Mouse (Mus musculus): ENCODE results near the gene Tnfsf15.

Gene Tnfsf15

DNA sequence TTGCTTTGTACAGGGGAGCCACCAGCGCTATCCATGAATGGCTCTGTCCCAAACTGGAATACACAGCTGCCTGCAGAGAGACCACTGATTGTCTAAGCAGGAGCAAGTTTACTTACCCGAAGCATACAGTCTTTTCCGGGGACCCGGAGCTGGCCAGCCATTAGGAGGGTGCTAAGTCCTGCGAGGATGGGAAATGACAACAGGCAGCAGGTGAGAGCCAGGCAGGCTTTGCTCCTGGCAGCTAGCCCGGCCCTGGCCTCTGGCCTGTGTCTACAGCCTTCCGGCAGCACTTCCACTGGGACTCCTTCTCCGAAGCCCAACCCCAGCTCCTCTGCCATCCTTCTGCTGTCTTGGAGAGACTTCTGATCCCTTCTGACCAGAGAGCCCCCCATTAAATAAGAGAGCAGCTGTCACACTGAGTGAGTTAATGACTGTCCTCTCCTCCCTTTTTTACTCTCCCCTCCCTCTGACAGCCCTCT, at the start of gene Tnfsf15:
Tnfsf15 (minus strand) TSS at position 421 of the 479 bp plus-strand sequence.
- peak; percentile 90 for DNase-seq

GRCm38 (mm10) chr4:63792328-63792727, 47.4 kb upstream of the Tnfsf15 start:
- DNase-seq: no peak

DNA sequence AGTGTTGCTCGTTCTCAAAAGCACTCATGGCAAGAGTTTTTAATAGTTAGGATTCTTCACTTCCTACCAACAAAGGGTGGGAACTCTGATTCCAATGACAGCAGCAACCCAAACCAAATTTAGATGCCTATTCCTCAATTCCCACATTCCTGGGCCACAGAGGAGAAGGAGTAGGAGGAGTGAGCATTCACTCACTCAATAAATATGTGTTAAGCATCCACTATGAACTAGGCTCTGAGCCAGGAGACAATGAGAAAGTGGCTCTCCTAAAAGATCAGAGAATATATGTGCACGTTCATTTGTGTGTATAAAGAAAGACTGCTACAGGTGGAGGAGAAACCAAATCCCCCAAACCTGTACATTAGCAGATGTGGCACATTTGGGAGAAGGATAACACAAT, 40.6 kb upstream of the Tnfsf15 start:
- no peak for DNase-seq

GRCm38 (mm10) chr4:63783826-63784225, 38.9 kb upstream of the Tnfsf15 start:
- peak; percentile 16 for DNase-seq

DNA sequence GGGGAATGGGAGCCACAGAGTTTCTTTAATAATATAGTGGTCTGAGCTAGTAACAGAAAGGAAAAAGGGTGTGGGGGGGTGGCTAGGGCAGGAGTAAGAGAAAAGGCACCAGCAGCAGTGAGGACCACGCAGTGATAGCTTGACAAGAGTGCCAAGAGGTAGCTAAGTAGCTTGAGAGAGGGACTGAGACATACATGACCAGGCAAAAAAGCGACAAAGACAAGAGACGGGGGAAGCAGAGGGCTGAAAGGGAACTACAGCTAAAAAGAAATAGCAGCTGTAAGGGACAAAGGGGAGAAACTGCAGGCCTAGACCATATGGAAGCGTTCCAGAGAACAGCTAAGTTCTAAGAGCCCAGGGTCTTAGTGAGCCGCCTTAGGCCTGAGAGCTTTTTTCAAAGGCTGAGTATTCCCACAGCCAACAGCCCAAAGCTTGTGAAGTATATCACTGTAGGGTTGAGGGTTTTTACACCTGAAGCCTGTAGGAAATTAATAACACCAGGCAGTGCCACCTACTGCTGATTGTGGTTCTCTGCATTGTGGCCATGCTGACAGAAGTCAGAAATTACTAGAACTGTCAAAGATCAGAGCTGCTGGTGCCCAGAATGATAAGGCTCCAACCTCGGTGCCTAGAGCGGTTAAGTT, 38.2 kb upstream of the Tnfsf15 start:
- peak; percentile 21 for DNase-seq

- DNase-seq: no peak
Measured at GRCm38 (mm10) chr4:63777223-63777622, 32.3 kb upstream of the Tnfsf15 start.

DNA sequence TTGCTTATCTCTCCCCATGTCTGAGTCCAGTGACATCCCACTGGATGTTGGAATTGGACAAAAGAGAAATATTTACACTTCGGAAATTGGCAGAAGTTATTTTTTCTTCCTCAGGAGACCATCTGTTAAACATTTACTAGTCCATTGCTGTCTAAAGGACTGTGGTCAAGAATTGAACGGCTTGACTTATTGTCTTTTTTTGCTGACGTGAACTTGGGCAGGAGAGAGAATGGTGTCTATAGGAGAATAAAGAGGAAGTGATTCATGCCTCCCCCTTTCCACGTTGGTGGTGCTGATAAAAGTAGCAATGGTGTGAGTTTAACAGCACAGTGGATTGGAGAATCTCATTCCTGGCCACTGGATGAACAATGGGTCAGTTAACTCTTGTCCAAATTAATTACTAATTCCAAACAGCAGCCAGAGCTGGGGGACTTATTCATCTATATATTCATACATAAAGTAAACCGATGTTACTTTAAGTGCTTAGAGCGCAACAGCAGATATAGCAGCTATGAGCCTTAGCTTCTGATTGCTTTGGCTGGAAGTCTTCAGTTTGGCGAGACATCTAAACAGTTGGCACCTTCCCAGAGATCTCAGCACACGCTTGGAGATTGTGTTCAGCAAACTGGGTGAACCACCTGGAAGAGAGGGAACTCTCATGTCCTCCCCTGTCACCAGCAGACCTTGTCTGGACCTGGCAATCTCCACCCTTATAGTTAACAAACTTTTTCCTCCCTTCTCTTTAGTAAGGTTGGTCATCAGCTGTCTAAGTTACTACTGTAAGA, 28.6 kb upstream of the Tnfsf15 start:
- no peak for DNase-seq

- DNase-seq: no peak
Measured at GRCm38 (mm10) chr4:63772514-63772913, 27.6 kb upstream of the Tnfsf15 start.

DNA sequence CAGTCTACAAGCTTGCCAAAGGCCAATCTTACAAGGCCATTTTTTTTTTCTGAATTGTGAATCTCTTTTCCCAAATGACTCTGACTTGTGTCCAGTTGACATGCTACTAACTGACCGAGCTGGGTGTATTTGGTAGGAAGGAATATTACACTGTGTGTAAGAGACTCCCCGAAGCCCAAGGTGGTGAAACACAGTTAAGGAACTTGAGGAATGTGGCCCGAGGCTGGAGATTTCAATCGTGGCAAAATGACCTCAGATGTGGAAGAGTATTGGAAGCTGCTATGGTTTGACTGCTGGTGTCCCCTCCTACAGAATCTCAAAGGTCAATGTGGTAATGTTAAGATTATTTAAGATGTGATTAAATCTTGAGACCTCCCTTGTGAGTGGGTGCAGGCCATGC, 26.4 kb upstream of the Tnfsf15 start:
- DNase-seq: no peak

DNA sequence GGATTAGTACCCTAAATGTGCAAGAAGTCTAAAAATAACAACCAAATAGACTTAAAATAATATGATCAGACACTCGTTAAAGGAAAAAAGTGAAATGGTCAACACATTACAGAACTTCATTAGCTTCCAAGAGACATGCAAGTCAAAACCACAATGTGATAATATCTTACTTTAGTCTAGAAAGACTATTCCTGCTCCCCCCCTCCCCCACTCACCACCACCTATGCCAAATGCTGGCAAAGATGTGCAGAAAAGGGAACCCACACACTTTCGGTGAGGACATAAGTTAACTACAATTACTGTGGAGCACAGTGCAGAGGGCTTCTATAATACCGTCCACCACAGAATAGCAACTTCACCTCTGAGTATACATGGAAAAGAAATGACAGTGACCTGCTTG, 24.2 kb upstream of the Tnfsf15 start:
- no peak for DNase-seq

GRCm38 (mm10) chr4:63765050-63765449, 20.1 kb upstream of the Tnfsf15 start:
- no peak for DNase-seq

DNA sequence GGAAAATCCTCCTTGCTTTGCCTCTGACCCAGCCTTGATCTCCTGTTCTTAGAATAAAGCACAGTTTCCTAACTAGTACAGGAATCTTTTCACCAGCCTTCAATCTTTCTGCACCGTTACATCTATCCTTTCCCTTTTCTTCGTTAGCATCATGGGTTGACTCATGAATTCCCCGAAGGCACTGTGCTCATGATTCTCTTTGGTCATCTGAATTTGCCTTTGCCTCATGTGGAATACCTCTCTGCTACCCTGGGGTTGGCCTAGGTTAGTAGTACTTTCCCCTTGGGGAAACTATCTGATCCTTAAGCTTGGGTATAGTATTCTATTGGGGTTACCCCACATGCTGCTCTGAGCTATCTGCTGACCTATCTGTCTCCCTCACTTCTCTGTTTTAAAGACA, 15.0 kb upstream of the Tnfsf15 start:
- no peak for DNase-seq

DNA sequence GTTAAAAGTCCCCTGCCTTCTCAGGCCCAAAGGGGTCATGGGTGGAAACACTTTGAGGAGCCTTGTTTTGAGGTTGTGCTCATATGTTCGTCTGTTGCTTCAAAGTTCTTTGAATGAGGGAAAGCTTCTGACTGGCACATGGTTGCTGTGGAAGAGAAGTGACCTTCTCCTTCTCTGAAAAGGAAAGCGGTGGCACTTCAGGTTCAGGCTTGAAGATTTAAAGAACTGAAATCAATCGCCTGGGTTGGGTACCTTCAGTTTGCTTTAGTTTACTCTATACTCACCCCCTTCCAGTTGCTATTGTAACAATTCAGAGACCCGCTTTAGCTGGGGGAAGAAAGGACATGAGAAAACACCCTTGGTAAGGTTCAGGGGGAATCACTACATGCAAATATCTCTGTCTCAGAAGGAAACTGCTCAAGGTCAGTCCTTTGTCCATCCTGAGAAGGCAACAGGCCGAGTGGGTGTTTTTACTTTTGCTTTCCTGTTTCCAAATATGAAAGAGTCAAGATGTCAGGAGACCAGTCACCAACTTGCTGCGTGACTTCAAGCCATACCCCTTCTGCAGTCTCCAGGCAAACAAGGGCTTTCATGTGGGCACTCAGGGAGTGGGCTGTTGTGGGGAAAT, 12.7 kb upstream of the Tnfsf15 start:
- no peak for DNase-seq

DNA sequence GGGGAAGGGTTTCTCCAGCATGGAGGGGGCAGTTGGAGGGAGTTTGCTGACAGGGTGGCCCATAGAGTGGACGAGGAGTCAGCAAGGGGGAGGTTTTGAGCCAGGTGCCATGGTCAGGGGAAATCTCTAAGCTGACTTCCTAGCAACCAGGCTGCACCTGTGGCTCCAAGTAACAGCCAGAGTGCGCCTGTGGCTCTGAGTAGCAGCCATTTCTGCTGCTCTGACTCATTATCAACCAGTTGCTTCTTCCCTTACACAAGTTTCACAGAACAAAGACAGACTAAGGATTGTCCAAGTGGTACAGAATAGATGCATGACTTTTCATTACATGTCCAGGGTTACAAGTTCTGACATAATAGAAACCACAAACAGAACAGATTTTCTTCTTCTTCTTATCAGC, 11.2 kb upstream of the Tnfsf15 start:
- no peak for DNase-seq

- DNase-seq: peak; percentile 79
Measured at GRCm38 (mm10) chr4:63754467-63755020, 9.6 kb upstream of the Tnfsf15 start.

GRCm38 (mm10) chr4:63753855-63754254, 8.9 kb upstream of the Tnfsf15 start:
- DNase-seq: no peak

GRCm38 (mm10) chr4:63752687-63753523, 8.0 kb upstream of the Tnfsf15 start:
- peak; percentile 75 for DNase-seq

GRCm38 (mm10) chr4:63748061-63748730, 3.3 kb upstream of the Tnfsf15 start:
- DNase-seq: no peak

DNA sequence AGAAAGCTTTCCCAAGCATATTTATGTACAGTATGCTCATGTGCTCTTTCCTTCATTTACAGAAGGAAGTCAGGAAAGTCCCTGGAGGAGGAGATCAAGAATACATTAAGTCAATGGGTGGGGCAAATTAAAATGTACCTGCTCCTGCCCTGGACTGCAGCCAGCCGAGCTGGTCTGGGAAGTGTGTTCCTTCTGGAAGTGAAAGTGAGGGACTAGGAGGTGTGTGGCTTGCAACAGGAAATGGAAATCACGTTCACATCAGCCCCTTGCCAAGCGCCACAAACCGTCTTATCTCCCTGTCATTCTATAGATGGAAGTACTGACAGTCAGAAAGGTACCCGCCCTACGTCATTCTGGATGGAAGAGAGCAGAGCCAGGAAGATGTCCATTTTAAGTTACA, 358 bp upstream of the Tnfsf15 start:
- peak; percentile 75 for DNase-seq

- DNase-seq: peak; percentile 78
Measured at GRCm38 (mm10) chr4:63743660-63744059, 1.3 kb downstream of the Tnfsf15 start.

DNA sequence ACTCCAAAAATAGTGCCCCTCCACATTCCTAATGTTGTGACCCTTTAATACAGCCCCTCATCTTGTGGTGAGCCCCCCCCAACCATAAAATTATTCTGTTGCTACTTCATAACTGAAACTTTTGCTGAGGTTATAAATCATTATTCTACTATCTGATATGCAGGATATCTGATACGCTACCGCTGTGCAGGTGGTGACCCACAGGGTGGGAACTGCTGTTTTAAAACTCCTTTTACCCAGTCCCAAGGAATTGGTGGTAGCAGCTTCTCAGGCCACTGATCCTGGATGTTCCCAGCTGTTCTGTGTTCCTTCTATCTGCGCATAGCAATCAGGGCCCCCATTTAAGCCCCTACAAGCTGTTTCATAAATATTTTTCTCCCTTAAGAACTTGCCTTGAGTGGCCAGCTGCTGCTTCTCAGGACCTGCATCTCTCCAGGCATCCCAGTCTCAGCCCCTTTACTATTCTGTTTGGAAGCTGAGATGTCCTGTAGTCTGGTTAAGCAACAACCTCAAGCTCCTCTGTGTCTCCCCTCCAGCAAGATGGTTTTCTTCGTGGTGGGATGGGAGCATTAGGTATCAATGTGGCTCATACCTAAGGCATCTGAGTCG, 2.0 kb downstream of the Tnfsf15 start:
- DNase-seq: no peak

DNA sequence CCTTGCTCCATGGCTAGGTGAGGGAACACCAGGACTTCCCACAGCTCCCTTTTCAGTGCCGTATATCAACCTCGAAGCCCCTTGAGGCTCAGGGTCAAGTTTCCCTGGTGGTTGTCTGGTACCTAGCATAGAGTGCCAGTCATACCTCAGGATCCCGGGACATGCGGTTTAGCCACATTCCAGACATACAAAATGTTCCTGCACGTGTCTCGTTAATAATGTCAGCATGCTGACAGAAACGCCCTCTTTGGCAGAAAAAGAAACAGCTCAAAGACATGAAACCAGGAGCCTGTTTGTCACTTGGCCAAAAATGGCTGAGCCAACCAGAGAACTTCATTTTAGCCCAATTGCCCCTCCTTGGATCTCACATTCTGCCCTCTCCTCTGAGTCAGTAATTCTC, 2.8 kb downstream of the Tnfsf15 start:
- DNase-seq: peak; percentile 69
